Mouse (Mus musculus): ENCODE results near the gene Prickle2. TPM values are rescaled to one million over a fixed set of nuclear protein-coding genes. Genes with fewer than 3 reads are reported as not detected.

Prickle2 gene
- polyA plus RNA-seq, 2 experiments = 0.15 to 0.20 TPM

- no peak for DNase-seq (ENCODE audit: low read depth in 3 of 3, low spot score in 3 of 3)
- TF ChIP-seq CTCF (IDR thresholded peaks at IDR 0.05; ENCODE audit: low read depth) (no peak), EP300 (IDR thresholded peaks at IDR 0.05; ENCODE audit: low read depth) (no peak)
- no peak overlapping the region for H3K27ac ChIP-seq
- 50% methylated on average over 3 of the region's 3 CpGs for WGBS (ENCODE audit: insufficient replicate concordance)
- no peaks in the 10 kb centered on the region for H3K27me3 ChIP-seq (ENCODE audit: control insufficient read depth, insufficient read depth, low read length)
- no peak for ATAC-seq (ENCODE audit: insufficient read depth)
- H3K36me3 ChIP-seq (replicated peaks; ENCODE audit: control insufficient read depth, insufficient read depth, low read depth) = no peaks in the 10 kb centered on the region
- no peak overlapping the region for H3K9ac ChIP-seq (replicated peaks)
- H3K4me2 ChIP-seq (ENCODE audit: low read depth) = no peak overlapping the region
- H3K4me3 ChIP-seq (ENCODE audit: insufficient read depth in 1 of 2, low read depth in 2 of 2, low read length in 2 of 2) = no peak overlapping the region
- no peaks in the 10 kb centered on the region for H3K4me1 ChIP-seq (replicated peaks; ENCODE audit: control insufficient read depth in 2 of 2, insufficient read depth in 2 of 2, low read length in 1 of 2)
- no peaks in the 10 kb centered on the region for H3K9me3 ChIP-seq (ENCODE audit: control insufficient read depth, low read length)
Observed at GRCm38 (mm10) chr6:92344588-92344987, 361.4 kb downstream of the Prickle2 start.

Other genes starting within 250 kb of the Prickle2 start
- 0.02 TPM in 2 replicates for gene A730049H05Rik, start 110.3 kb upstream of the Prickle2 start, polyA plus RNA-seq (2012; rRNA removed)
- 0.22 TPM in 1 of 2 replicates, not detected in the other for gene A730049H05Rik, start 110.3 kb upstream of the Prickle2 start, polyA plus RNA-seq (2014; fragmentation: Nextera tagmentation; extraction: Ambion mirVana)
- not detected in 2 replicates for gene Gm15737, start 163.2 kb upstream of the Prickle2 start, polyA plus RNA-seq (2012; rRNA removed)
- gene Gm15737, start 163.2 kb upstream of the Prickle2 start, polyA plus RNA-seq (2014; fragmentation: Nextera tagmentation; extraction: Ambion mirVana) = not detected in 2 replicates
- 0.81 and 1.2 TPM in 2 replicates for gene Adamts9, start 237.3 kb upstream of the Prickle2 start, polyA plus RNA-seq (2012; rRNA removed)
- gene Adamts9, start 237.3 kb upstream of the Prickle2 start, polyA plus RNA-seq (2014; fragmentation: Nextera tagmentation; extraction: Ambion mirVana) = 0.50 and 0.54 TPM in 2 replicates